Mouse (Mus musculus) brain, embryonic 14.5 days (tissue): ENCODE data around the gene Eif4a1.

ENCODE experiments used
- CTCF ChIP-seq: fragments of 200-500 bp; IDR thresholded peaks from 2 replicates; pipeline ENCODE4 v1.5.1; 2012; ENCODE audit warnings: inconsistent platforms, mild to moderate bottlenecking, moderate library complexity, borderline replicate concordance; ENCODE audit not compliant: insufficient read depth, insufficient read length; ENCODE audit errors: extremely low read depth
- POLR2A ChIP-seq: fragments of 200-500 bp; IDR thresholded peaks from 2 replicates; pipeline ENCODE4 v1.6.1; 2012; ENCODE audit warnings: mild to moderate bottlenecking, inconsistent platforms, borderline replicate concordance; ENCODE audit not compliant: poor library complexity, insufficient read depth, insufficient read length, severe bottlenecking; ENCODE audit errors: extremely low read depth

DNA sequence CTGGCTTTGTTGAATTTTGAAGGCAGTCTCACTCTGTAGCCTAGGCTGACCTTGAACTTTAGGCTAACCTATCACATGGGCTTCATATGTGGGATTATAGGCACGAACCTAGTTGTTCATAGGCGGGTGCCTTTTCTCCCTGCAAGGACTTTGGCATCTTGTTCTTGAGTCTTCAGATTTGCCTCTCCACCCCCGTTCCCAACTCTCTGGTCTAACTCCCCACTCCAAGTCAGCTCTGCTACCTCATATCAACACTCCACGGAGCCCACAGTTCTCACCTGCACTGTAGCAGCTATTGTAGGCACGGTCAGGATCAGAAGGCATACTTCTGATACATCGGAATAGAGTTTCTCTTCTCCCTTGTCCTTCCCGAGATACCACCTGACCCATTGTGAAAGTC lies 11.4 kb upstream of the Eif4a1 start:
- TF ChIP-seq POLR2A (no peak), CTCF (no peak)
